Mouse (Mus musculus) CD4-positive helper T cell, adult 2 months (primary cell): ENCODE data around the gene C730034F03Rik.

ENCODE experiments used
- DNase-seq: peaks from one replicate; pipeline ENCODE4 v3.0.0-alpha.2; 2012; ENCODE audit warnings: low read depth, missing footprints, low spot score

C730034F03Rik gene

GRCm38 (mm10) chr15:89475293-89475600 is 45.9 kb downstream of the C730034F03Rik start:
- DNase-seq = no peak

DNA sequence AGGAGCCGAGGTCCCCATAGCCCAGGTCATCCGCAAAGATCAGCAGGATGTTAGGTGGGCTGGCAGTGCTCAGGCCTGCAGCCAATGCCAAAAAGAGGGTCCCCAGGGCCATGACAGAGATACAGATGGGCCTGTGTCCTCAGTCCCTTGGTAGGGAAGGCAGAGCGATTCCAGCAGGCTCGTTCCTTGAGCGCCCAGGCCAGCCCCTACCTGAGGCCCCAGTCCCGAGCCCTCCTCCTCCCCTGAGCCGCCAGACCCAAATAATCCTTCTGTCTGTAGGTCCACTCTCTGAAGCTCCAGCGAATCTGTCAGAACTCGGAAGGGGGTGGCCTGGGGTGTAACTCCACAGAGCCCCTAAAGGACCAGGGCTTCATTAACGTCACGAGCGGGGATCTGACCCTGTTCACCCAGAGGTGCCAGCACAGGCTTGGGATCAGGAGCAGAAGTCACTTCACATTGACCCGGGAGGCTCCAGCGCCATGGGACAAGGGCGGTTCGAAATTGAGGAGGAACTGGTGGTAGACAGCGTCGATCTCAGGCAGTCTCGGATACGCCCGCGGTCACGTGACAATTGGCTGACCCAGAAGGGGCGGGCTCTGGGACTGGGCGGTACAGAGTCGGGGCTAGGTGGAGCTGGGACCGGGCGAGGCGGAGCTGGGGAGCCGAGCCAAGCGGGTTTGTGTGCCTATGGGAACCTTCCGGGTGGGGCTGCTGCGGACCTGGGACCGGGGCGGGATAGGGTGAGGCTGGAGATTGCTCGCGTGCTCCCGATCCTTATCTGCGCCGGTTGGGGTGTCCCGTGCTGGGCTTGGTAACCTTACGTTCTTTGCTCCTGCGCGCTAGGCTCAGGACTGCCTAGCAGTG is 46.5 kb downstream of the C730034F03Rik start:
- peak; percentile 93 for DNase-seq

DNA sequence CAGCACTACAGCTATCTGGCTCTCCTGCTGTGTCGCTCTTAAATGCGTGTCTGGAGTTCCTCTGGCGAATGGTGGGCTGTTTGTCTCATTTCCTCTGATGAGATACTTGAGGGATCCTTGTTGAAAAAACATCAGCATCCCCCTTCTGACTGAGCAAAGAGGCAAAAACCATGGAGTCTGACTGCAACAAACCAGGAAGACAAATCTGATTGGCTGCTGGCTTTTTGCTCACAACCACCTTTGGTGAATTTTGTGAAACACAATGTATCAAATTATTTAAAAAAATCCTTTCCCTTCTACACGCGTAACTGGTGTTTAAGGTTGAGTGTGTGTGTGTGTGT is 47.1 kb downstream of the C730034F03Rik start:
- peak; percentile 67 for DNase-seq

DNA sequence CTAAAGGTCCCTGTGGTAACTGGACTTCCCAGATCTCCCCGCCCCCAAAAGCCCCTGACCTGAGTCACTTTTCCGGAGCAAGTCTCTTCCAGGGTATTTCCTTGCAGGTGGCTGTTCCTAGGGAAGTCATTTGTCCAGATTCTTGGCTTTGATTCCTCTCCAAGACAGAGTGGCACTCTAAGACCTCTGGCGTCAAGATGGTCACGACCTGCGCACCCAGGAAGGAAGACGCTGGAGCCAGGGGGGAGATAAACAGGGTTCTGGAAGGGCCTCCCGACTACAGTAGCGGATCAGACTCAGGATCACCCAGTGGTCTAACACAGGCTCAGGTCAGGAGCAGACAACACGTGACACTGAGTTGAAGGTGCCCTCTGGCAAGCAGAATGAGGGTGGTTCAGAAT is 47.7 kb downstream of the C730034F03Rik start, which contains the start of gene Arsa:
Gene Arsa, minus strand, starts transcription at position 335 of the 401 bp plus-strand sequence.
- DNase-seq = no peak

DNA sequence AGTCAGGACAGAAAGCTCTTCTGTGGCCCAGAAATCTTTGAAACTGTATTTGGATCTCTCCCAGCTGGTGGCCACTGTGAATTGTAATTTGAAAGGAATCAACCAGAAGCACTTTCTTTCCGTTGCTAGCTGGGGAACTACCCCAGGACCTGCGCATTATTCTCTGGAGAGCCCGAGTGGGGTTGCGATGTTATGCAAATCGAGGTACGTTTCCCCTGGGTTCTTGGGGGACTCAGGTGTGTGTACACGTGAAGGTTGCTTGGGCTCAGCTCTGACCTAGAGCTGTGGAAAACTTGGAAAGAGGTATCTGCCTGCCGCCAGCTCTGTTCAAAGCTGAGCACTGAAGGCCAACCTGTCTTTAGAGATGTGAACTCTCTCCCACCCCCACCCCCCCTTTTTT is 48.4 kb downstream of the C730034F03Rik start:
- no peak for DNase-seq

DNA sequence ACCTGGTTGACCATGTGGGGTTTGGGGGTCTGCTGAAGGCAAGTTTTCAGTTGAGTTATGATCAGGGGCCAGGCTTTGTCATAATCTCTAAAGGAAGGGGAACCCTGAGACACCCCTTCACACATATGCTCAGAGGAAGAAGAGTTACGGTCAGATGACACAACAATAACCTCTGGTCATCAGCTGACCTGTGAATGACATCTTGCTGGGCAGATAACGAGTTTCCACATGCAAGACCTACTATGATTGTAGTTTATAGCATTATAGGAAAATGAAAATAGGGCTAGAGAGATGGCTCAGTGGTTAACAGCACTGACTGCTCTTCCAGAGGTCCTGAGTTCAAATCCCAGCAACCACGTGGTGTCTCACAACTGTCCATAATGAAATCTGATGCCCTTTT is 49.2 kb downstream of the C730034F03Rik start:
- no peak for DNase-seq
